Mouse (Mus musculus): ENCODE measurements at regions not wholly inside any gene's neighbourhood (a gene's known extent, or its start where the extent isn't known, plus 50 kb on each side); places are given as distances from the start of the nearest gene placed in this dataset.

- peak in 1 of 2 experiments; percentile 40 for DNase-seq (ENCODE audit: low spot score in 2 of 2)
These were observed 72.4 kb upstream of the Mei4 start for GRCm38 (mm10) chr9:81791051-81791450.
